Mouse (Mus musculus): ENCODE results near the gene Psrc1. TPM values are rescaled to one million over a fixed set of nuclear protein-coding genes. Genes with fewer than 3 reads are reported as not detected.

The Psrc1 gene
- 1 to 10 TPM; 1.7 to 1.8 TPM for total RNA-seq (2021)
- long read RNA-seq, experiment 1: 0 reads
- long read RNA-seq, experiment 2, partial matches to known transcripts: 0 of 1 reads
- long read RNA-seq, experiment 2, other reads (novel, unspliced or antisense): 0 of 1 reads

DNA sequence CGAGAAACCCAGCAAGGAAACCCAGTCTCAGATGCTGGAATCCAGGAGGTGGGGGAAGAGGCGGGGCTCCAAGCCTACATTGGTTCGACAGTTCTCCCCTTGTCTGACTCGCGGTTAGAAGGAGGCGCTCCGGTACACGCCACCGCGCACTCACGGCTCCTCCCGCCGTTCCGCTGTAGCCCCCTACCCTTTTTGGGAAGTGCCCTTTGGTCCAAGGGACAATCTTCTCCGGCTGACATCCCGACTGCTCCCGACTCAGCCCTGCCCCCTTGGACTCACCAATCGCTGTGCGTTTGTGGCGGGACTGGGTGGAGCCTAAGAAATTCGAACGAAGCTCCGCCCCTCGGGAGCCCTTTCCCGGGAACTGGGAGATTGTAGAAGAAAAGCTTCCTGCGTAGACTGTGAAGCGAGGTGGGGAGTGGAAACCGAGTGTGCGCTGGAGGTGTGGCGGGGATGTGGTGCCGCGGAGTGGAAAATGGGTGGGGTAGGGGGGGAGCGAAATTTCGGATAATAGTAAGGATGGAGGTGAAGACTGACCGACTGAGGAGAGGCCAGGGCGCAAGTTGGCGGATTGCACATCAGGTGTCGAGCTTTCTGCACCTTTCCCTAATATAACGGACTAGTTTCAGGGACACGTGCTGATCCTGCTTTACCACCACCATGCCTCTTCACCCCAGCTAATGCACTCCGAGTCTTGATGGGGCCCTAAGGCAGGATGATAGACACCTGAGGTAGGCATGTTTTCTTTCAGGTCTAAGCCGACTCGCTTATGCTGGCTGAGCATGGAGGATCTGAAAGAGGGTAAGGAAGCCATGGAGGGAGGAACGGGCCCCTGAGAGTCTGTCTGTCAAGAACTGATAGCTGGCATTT, at the start of gene Psrc1:
Gene Psrc1, plus strand, starts transcription at position 355 of the 870 bp plus-strand sequence.
- peak; percentile 82 to 83 for DNase-seq (ENCODE audit: low spot score in 2 of 2)

DNA sequence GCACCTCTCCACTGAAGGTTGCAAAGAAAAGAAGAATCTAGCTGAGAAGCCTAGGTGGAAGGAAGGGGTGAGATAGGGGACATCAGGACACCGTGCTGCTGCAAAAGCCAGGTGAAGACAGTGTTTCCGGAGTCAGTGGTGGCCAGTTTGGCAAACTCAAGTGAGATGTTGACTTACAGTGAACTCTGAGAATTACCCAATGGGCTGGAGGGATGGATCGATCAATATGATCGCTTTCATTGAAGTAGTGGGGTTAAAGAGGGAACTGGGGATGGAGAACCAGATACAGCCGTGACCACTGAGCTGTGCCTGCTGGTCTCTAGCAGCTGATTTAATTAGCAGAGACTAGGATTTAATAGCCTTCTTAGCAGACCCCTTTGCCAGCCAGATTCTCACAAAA, 46.8 kb upstream of the Psrc1 start:
- no peak for DNase-seq (ENCODE audit: low spot score in 2 of 2)

DNA sequence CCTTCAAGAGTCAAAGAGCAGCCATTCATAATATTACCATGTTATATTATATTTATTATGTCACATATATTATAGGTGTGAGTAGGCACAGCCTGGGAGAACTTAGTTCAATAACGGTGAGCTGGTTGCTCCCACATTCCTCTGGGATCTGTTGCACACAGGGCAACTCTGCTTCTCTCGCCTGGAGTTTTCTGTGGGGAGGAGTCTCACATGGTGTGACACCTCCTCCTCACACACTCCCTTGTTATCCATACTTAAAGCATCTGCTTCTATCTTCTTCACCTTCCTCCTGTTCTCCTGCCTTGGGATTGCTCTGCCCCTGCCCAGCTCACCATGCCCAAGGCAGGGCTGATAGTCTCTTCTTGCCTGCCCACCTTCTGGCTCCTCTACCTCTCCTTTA, 42.6 kb upstream of the Psrc1 start:
- DNase-seq (ENCODE audit: low spot score in 2 of 2): no peak

DNA sequence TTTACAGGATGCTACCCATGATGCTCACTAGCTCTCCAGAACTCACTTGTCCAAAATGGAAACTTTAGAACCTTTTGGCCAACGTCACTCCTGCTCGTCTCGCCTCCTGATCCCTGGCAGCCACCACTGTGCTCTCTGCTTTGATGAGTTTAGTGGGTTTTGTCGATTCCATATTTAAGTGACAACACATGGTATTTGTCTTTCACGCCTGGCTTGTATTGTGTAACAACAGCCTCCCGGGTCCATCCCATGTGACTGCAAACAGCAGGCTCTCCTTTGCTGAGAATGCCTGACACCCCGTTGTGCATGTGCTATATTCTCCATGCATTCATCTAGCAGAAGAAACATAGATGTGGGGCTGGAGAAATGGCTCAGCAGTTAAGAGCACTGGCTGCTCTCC, 41.5 kb upstream of the Psrc1 start:
- DNase-seq (ENCODE audit: low spot score in 2 of 2): no peak

DNA sequence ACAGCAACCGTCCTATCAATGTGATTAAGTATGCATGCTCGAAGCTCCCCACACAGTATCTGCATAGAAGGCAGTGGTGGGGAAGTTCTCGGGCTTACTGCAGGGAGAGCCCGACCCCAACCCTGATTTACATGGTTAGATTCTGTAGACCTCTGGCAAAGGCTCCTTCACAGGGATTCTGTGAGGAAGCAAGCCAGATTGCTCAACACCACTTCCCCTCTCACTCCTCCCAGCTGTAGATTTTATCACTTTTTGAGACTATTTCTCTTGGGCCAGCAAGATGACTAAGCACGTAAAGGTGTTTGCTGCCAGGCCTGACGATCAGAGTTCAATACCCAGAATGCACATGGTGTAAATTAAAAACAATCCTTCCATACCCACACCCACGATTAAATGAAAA, 37.8 kb upstream of the Psrc1 start:
- DNase-seq (ENCODE audit: low spot score in 2 of 2): no peak

DNA sequence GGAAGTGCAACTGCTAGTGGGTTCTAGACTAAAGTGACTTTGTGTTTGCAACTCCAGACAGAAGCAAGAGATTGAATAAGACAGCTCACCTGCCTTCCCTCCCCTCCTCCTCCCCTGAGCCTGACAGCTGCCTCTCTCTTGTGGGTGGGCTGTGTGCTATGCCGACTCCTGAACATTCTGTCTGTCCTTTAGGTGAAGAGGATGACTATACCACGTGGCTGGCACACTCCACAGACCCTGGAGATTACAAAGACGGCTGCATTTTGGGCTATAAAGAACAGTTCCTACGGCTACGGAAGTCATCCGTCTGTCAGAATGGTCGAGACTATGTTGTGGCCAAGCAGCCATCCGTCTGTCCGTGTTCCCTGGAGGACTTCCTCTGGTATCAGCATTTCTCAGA, 35.3 kb upstream of the Psrc1 start:
- no peak for DNase-seq (ENCODE audit: low spot score in 2 of 2)

DNA sequence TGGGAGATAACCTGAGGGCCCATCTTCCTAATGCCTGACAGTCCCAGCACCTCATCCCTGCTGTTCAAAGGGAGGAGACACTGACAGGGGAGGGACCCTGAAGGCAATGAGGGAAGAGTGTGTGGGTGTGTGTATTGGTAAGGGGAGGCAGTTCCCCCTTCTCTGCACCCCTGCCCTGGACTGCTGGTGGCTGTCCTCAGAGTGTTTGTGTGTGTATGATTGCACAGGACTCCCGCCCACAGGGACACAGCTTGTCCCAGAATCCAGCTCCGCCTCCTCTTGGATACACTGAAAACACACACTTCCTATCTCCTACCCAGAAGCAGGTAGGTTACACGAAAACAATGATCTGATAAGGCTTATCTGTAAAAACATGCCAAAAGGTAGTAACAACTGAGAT, 28.4 kb upstream of the Psrc1 start:
- DNase-seq (ENCODE audit: low spot score in 2 of 2): no peak

DNA sequence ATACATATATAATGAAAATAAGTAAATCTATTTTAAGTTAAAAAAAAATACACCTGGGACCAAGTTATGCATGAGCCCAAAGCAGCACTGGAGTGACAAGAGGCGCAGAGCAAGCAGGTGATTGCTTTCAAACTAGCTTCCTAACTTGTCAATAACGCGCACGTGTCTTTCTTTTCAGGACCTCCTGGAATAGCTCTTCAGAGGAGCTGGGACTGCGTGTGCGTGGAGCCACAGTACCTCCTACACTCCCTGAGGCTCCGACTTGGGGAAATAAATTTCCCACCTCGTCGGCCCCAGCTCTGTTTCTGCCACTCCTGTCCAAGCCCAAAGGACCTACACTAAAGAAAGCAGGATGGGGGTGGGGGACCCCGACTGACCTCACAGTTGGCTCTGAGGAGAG, 26.6 kb upstream of the Psrc1 start:
- no peak for DNase-seq (ENCODE audit: low spot score in 2 of 2)

DNA sequence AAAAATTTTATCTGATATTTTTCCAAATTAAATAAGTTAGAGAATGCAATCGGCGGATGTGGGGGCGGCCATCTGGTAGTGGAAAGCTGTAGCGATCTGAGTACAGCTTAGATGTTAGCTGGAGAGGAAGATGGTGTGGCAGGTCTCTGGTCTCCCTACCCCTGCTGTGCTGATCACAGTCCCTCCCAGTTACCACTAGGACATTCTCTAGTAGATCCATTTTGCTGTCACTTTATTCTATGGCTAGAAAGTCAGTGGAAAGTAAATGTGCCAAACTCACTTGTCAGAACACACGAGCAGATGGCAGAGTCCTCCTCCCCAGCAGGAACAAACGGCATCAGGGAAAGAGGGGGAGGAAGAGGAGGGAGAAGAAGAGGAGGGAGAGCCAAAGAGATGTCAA, 25.2 kb upstream of the Psrc1 start:
- DNase-seq (ENCODE audit: low spot score in 2 of 2): no peak

DNA sequence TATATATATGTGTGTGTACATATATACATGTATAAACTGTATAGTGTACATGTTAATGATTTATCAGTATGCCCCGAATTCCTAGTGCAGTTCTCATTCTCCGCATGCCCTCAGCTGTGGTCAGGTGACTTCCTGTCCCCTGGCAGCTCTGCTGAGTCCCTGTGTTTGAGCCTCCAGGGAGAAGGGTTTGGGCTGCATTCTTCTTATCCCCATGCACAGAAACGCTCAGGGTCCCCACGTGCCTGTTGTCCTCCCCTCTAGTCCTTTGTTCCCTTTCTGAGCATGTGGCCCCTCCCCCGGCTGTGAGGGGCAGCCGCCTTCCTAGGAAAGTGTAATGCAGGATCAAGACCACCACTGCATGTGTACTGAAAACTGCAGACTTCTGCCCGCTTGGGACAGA, 22.7 kb upstream of the Psrc1 start:
- DNase-seq (ENCODE audit: low spot score in 2 of 2): no peak

DNA sequence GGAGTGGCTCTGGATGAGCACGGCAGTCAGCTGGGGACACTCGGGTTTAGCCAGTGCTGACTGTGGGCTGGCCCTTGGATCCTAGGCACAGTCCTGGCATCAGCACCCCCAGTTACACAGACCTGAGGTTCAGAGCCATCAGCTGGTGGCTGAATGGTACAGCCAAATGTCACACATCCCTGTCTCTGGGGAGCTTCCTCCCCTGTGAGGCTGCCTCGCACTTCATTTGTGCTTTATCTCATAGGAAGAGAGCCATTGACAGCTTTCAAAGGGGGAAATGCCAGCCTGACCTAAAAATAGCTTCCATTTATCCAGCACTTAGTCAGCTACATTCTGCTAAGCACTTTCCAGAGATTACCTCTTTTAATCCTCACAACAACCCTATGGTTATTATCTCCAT, 20.0 kb upstream of the Psrc1 start:
- DNase-seq (ENCODE audit: low spot score in 2 of 2): no peak

DNA sequence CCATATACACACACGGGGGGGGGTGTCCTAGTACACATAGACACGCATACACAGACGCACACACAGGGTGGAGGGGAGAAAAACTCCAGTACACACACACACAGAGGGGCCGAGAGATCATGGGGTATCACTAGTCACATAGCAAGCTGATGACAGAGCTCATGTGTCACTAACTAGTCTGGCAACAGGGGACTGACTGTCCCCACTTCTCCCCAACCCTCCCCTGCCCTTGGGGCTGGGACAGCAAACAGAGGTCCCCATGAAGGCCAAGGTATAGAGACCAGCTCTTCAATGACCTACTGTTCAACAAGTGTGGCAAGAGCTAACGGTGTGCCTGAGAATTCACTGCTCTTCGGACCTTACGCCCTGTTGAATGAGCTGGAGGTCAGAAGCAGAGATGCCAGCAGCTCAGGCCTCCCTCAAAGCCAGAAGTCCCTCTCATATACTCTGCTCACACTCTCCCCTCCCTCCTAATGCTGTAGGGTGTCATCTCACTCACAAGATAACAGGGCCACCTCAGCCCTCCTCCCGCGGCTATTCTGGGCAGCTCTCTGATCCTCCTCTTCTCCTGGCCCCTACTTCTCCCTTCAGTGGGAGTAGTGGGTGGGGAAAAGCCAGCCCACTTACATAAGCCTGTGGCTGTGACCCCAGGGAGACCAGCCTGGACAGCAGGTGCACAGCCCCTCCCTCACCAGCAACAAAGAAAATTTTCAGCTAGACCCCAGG, 19.2 kb upstream of the Psrc1 start, which contains the start of gene Mybphl:
Gene Mybphl, plus strand, starts transcription at position 642 of the 726 bp plus-strand sequence.
- no peak for DNase-seq (ENCODE audit: low spot score in 2 of 2)

DNA sequence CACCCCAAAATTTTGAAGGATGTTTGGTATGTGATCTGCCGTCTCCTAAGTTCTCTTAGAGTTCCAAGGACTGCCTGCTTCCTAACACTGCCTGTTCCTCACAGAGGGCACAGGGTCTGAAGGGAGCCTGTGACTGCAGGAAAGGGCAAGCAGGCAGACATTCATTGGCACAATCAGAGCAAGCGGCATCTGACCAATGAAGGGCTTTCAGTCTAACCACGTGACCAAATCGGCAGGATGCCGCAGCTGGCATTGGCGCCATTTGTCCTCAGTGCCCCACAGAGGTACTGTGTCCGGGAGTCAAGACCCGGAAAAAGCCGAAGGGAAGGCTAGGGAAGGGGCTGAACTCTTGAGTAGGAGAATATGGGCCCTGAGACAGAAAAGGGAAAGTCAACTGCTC, 16.5 kb upstream of the Psrc1 start:
- no peak for DNase-seq (ENCODE audit: low spot score in 2 of 2)

DNA sequence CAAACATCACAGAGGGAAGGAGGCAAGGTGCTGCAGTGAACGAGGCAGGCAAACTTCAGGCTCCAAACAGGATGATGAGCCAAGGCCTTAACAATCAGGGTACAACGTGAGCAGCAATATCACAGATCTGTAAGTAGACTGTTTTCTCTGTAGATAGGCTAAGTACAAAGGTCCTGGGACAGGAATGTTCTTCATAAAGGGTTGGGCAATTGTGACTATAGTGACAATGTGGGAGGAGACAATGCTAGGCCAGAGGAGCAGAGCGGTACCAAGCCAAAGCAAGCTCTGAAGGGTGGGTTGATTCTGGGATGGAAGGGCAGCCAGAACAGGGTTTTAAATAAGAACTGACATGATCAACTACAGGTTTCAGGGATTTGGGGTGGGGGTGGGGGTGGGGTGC, 15.8 kb upstream of the Psrc1 start:
- DNase-seq (ENCODE audit: low spot score in 2 of 2): no peak

DNA sequence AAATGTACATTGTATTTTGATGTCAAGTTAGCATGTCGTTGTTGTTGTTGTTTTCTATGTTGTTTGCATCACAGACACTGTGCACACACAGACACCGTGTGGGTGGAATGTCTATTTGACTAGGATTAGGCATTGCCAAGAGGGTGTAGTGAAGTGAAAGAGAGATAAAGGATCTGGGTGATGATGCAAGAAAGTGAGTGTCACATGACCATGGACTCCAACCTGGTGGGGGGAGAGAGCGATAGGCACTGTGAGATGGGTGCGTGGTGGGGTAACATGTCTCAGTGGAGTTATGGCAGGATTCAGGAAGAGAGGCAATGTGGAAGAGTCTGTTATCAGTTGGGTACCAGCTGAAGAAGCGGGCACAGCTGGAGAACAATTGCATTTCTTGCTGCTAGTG, 14.9 kb upstream of the Psrc1 start:
- DNase-seq (ENCODE audit: low spot score in 2 of 2): no peak

DNA sequence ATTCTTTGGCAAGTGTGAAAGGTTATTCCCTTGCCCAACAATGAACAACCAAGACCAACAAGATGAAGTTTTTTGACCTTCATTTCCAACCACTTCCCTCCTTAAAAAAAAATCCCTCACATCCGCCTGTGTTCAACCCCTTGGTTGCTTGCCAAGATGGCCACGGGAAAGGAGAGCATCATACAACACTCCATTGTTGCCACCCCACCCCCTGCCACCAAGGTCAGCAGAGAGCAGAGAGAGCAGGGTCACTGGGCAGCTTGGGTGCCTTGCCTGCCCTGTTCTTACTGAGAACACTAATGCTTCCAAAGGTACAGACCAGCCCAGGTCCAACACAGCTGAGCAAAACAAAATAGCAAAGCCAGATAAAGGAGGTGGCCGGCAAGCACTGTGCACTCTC, 11.4 kb upstream of the Psrc1 start:
- DNase-seq (ENCODE audit: low spot score in 2 of 2): no peak

DNA sequence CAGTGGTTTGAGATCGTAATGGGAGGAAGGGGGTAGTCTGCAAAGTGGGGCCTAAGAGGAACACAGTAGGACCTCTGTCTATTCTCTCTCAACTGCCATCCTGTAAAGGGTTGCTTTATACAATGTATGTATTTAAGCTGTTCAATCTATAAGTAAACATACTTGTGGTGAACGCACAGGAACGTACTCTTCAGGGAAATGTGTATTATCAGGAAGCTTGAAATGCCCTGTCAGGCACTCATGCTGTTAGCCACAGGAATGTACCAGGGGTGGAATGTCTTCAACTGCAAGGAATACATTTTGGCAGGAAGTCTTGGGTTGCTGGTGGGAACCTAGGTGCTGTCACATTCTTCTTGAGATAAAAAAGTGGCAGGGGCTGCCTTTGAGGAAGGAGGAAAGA, 10.9 kb upstream of the Psrc1 start:
- DNase-seq (ENCODE audit: low spot score in 2 of 2): no peak

DNA sequence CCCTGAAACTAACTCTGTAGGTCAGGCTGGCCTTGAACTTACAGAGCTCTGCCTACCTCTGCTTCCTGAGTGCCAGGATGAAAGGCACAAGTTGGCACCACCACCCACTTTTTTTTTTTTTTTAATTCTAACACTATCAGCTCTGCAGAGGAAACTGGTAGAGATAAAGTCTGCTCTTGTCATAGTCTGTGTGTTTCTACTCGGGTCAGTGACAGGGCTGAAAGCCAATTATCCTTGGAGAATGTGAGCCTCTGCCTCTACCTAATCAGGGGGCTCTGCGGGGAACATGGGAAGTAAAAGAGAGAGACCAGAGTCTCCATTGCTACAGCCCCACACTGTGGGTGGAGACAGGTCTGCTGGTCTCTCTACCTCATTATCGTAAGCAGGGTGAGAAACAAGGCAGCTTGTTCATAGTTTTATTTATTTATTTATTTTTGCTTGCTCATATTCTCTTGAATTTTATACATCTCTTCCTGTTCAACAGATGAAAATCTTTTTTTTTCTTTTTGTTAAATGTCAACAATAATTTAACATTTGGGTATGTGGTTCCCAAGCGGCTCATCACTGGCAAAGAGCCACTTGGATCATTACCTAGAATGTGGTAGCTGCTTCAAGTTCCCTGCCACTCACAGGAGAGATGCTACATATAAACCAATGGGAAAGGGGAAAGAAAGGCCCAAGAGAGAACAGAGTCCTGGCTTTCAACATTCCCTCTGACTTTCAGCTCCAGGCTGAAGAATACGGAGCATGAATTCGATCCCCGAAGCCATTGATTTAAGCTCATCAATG, 4.6 kb upstream of the Psrc1 start:
- no peak for DNase-seq (ENCODE audit: low spot score in 2 of 2)

DNA sequence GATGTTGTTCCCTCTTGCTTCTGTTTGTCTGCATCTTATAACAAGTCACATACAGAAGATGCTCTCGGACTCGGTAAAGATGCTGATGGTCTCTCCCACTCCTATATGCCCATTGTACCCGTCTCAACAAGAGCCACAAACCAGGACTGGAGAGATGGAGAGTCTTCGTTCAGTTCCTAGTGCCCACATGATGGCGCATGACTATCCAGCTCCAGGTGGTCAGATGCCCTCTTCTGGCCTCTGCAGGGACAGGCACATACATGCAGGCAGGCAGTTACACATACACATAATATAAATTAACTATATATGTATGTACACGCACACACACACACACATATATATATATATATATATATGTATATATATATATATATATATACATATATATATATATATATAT, 2.9 kb upstream of the Psrc1 start:
- DNase-seq (ENCODE audit: low spot score in 2 of 2): no peak

DNA sequence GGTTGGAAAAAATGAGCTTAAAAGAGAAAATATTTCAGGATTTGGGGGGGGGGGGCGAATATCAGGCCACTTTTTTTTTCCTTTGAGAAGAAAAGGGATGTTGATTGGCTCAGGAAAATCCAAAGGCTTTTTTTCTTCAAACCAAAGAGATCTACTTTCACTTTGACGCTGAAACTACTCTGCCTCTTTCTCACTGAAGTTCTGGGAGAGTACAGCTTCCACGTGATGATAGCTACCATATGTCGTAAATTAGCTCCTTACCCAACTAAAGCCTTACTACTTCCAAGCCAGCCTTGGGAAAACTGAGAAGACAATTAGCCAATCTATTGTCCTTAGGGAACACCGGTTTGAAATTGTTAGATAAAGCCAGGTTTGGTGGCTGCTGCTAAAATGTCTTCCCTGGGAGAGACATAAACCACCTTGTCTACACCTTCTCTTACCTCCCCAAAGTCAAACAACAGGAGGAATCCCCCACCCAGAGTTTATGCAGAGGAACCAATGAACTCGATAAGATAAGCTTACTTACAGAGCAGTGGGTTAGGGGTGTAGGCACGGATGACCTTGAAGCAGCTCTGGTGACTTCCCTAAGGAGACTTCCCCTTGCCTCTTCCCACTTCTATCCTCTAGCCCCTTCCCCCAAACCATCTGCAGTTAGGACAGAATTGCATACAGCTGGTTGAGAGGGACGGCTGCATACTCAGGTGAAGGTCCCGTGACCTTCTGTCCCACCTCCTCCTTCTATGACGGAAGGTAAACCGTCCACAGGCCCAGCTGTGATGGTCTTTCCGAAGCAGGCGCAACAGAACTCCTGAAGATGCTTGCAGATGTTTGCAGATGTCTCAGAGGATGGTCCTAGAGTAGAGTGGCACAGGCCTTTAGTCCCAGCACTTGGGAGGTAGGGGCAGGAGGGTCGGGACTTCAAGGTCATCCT, 1.4 kb upstream of the Psrc1 start:
- no peak for DNase-seq (ENCODE audit: low spot score in 2 of 2)
